Mouse (Mus musculus): ENCODE measurements around the gene Mypn. TPM values are rescaled to one million over a fixed set of nuclear protein-coding genes. Genes with fewer than 3 reads are reported as not detected.

The Mypn gene
- polyA plus RNA-seq, 1 experiment from 2014 or later, result 0.10 TPM

GRCm38 (mm10) chr10:63240868-63241271 lies 37.1 kb upstream of the Mypn start:
- no peaks in the 10 kb centered on the region for H3K9me3 ChIP-seq (replicated peaks; ENCODE audit: control insufficient read depth, low read length)
- DNase-seq (ENCODE audit: low spot score) (no peak), ATAC-seq (no peak)
- H3K4me3 ChIP-seq (ENCODE audit: low read depth, low read length), result no peak overlapping the region
- no peak overlapping the region for H3K9ac ChIP-seq (ENCODE audit: low read length)
- no peak overlapping the region for H3K4me2 ChIP-seq (ENCODE audit: low read length)
- no peaks in the 10 kb centered on the region for H3K27me3 ChIP-seq (replicated peaks; ENCODE audit: control insufficient read depth, insufficient read depth, low read length)
- H3K4me1 ChIP-seq (ENCODE audit: control insufficient read depth, insufficient read depth, low read length), result peaks cover 12% of the 10 kb centered on the region
- 0 out of 2 replicates have a peak, but pooled peaks cover 3% of the 10 kb centered on the region for H3K36me3 ChIP-seq (ENCODE audit: control insufficient read depth, insufficient read depth, low read length)
- 77% methylated on average over 2 of the region's 2 CpGs for WGBS
- H3K27ac ChIP-seq (ENCODE audit: low read depth, low read length), result no peak overlapping the region

GRCm38 (mm10) chr10:63239848-63240247 lies 36.1 kb upstream of the Mypn start:
- no peak overlapping the region for H3K4me2 ChIP-seq (ENCODE audit: low read length)
- no peaks in the 10 kb centered on the region for H3K36me3 ChIP-seq (ENCODE audit: control insufficient read depth, insufficient read depth, low read length)
- peaks cover 8% of the 10 kb centered on the region for H3K4me1 ChIP-seq (ENCODE audit: control insufficient read depth, insufficient read depth, low read length)
- H3K27me3 ChIP-seq (replicated peaks; ENCODE audit: control insufficient read depth, insufficient read depth, low read length), result no peaks in the 10 kb centered on the region
- H3K9me3 ChIP-seq (replicated peaks; ENCODE audit: control insufficient read depth, low read length), result no peaks in the 10 kb centered on the region
- H3K27ac ChIP-seq (ENCODE audit: low read depth, low read length), result no peak overlapping the region
- no peak overlapping the region for H3K4me3 ChIP-seq (ENCODE audit: low read depth, low read length)
- H3K9ac ChIP-seq (ENCODE audit: low read length), result no peak overlapping the region
- WGBS, result 79% methylated on average over 2 of the region's 2 CpGs
- ATAC-seq (no peak), DNase-seq (ENCODE audit: low spot score) (no peak)

GRCm38 (mm10) chr10:63238090-63238489 lies 34.3 kb upstream of the Mypn start:
- H3K9ac ChIP-seq (ENCODE audit: low read length), result no peak overlapping the region
- H3K9me3 ChIP-seq (replicated peaks; ENCODE audit: control insufficient read depth, low read length), result no peaks in the 10 kb centered on the region
- DNase-seq (ENCODE audit: low spot score) (no peak), ATAC-seq (no peak)
- no peaks in the 10 kb centered on the region for H3K36me3 ChIP-seq (ENCODE audit: control insufficient read depth, insufficient read depth, low read length)
- H3K4me2 ChIP-seq (ENCODE audit: low read length), result no peak overlapping the region
- 83% methylated on average over 4 of the region's 4 CpGs for WGBS
- H3K4me3 ChIP-seq (ENCODE audit: low read depth, low read length), result no peak overlapping the region
- no peak overlapping the region for H3K27ac ChIP-seq (ENCODE audit: low read depth, low read length)
- peaks cover 6% of the 10 kb centered on the region; the same call in 1 of the 2 replicates for H3K4me1 ChIP-seq (ENCODE audit: control insufficient read depth, insufficient read depth, low read length)
- no peaks in the 10 kb centered on the region for H3K27me3 ChIP-seq (replicated peaks; ENCODE audit: control insufficient read depth, insufficient read depth, low read length)

GRCm38 (mm10) chr10:63237206-63237605 lies 33.5 kb upstream of the Mypn start:
- no peaks in the 10 kb centered on the region for H3K27me3 ChIP-seq (replicated peaks; ENCODE audit: control insufficient read depth, insufficient read depth, low read length)
- H3K4me1 ChIP-seq (ENCODE audit: control insufficient read depth, insufficient read depth, low read length), result no peaks in the 10 kb centered on the region
- H3K4me3 ChIP-seq (ENCODE audit: low read depth, low read length), result no peak overlapping the region
- no peak overlapping the region for H3K4me2 ChIP-seq (ENCODE audit: low read length)
- H3K36me3 ChIP-seq (ENCODE audit: control insufficient read depth, insufficient read depth, low read length), result no peaks in the 10 kb centered on the region
- 51% methylated on average over 2 of the region's 2 CpGs for WGBS
- ATAC-seq, result no peak
- no peak for DNase-seq (ENCODE audit: low spot score)
- H3K9me3 ChIP-seq (replicated peaks; ENCODE audit: control insufficient read depth, low read length), result no peaks in the 10 kb centered on the region
- H3K9ac ChIP-seq (ENCODE audit: low read length), result no peak overlapping the region
- no peak overlapping the region for H3K27ac ChIP-seq (ENCODE audit: low read depth, low read length)

- H3K27ac ChIP-seq (ENCODE audit: low read depth, low read length), result no peak overlapping the region
- H3K36me3 ChIP-seq (ENCODE audit: control insufficient read depth, insufficient read depth, low read length), result no peaks in the 10 kb centered on the region
- WGBS, result 87% methylated on average over 6 of the region's 6 CpGs
- H3K4me2 ChIP-seq (ENCODE audit: low read length), result no peak overlapping the region
- H3K27me3 ChIP-seq (replicated peaks; ENCODE audit: control insufficient read depth, insufficient read depth, low read length), result no peaks in the 10 kb centered on the region
- H3K4me1 ChIP-seq (ENCODE audit: control insufficient read depth, insufficient read depth, low read length), result no peaks in the 10 kb centered on the region
- ATAC-seq (no peak), DNase-seq (ENCODE audit: low spot score) (no peak)
- H3K4me3 ChIP-seq (ENCODE audit: low read depth, low read length), result no peak overlapping the region
- H3K9me3 ChIP-seq (replicated peaks; ENCODE audit: control insufficient read depth, low read length), result no peaks in the 10 kb centered on the region
- no peak overlapping the region for H3K9ac ChIP-seq (ENCODE audit: low read length)
These were observed 32.9 kb upstream of the Mypn start for GRCm38 (mm10) chr10:63236663-63237062.

- Histone ChIP-seq H3K9me3 (replicated peaks; ENCODE audit: control insufficient read depth, low read length) (no peaks in the 10 kb centered on the region), H3K27ac (ENCODE audit: low read depth, low read length) (no peak overlapping the region), H3K4me3 (ENCODE audit: low read depth, low read length) (no peak overlapping the region), H3K4me1 (ENCODE audit: control insufficient read depth, insufficient read depth, low read length) (no peaks in the 10 kb centered on the region), H3K36me3 (ENCODE audit: control insufficient read depth, insufficient read depth, low read length) (no peaks in the 10 kb centered on the region), H3K9ac (ENCODE audit: low read length) (no peak overlapping the region), H3K4me2 (ENCODE audit: low read length) (no peak overlapping the region), H3K27me3 (replicated peaks; ENCODE audit: control insufficient read depth, insufficient read depth, low read length) (no peaks in the 10 kb centered on the region)
- 85% methylated on average over 8 of the region's 8 CpGs for WGBS
- ATAC-seq, result no peak
- no peak for DNase-seq (ENCODE audit: low spot score)
These were observed 32.1 kb upstream of the Mypn start for GRCm38 (mm10) chr10:63235889-63236288.

- Histone ChIP-seq H3K9me3 (replicated peaks; ENCODE audit: control insufficient read depth, low read length) (no peaks in the 10 kb centered on the region), H3K27ac (ENCODE audit: low read depth, low read length) (no peak overlapping the region), H3K4me1 (ENCODE audit: control insufficient read depth, insufficient read depth, low read length) (no peaks in the 10 kb centered on the region), H3K27me3 (replicated peaks; ENCODE audit: control insufficient read depth, insufficient read depth, low read length) (no peaks in the 10 kb centered on the region), H3K4me2 (ENCODE audit: low read length) (no peak overlapping the region), H3K36me3 (ENCODE audit: control insufficient read depth, insufficient read depth, low read length) (no peaks in the 10 kb centered on the region), H3K9ac (ENCODE audit: low read length) (no peak overlapping the region), H3K4me3 (ENCODE audit: low read depth, low read length) (no peak overlapping the region)
- DNase-seq (ENCODE audit: low spot score) (no peak), ATAC-seq (no peak)
- WGBS, result 86% methylated on average over 5 of the region's 5 CpGs
These were observed 30.4 kb upstream of the Mypn start for GRCm38 (mm10) chr10:63234133-63234532.

- no peak overlapping the region for H3K27ac ChIP-seq (ENCODE audit: low read depth, low read length)
- no peaks in the 10 kb centered on the region for H3K27me3 ChIP-seq (replicated peaks; ENCODE audit: control insufficient read depth, insufficient read depth, low read length)
- DNase-seq (ENCODE audit: low spot score) (no peak), ATAC-seq (no peak)
- H3K36me3 ChIP-seq (ENCODE audit: control insufficient read depth, insufficient read depth, low read length), result no peaks in the 10 kb centered on the region
- no peaks in the 10 kb centered on the region for H3K9me3 ChIP-seq (replicated peaks; ENCODE audit: control insufficient read depth, low read length)
- H3K4me1 ChIP-seq (ENCODE audit: control insufficient read depth, insufficient read depth, low read length), result no peaks in the 10 kb centered on the region
- H3K4me3 ChIP-seq (ENCODE audit: low read depth, low read length), result no peak overlapping the region
- H3K9ac ChIP-seq (ENCODE audit: low read length), result no peak overlapping the region
- H3K4me2 ChIP-seq (ENCODE audit: low read length), result no peak overlapping the region
- WGBS, result 88% methylated on average over 5 of the region's 5 CpGs
These were observed 27.9 kb upstream of the Mypn start for GRCm38 (mm10) chr10:63231630-63232029.

- no peak overlapping the region for H3K4me3 ChIP-seq (ENCODE audit: low read depth, low read length)
- DNase-seq (ENCODE audit: low spot score) (no peak), ATAC-seq (no peak)
- 49% methylated on average over 5 of the region's 5 CpGs for WGBS
- no peak overlapping the region for H3K4me2 ChIP-seq (ENCODE audit: low read length)
- H3K4me1 ChIP-seq (ENCODE audit: control insufficient read depth, insufficient read depth, low read length), result no peaks in the 10 kb centered on the region
- H3K9ac ChIP-seq (ENCODE audit: low read length), result no peak overlapping the region
- no peaks in the 10 kb centered on the region for H3K36me3 ChIP-seq (ENCODE audit: control insufficient read depth, insufficient read depth, low read length)
- H3K27me3 ChIP-seq (replicated peaks; ENCODE audit: control insufficient read depth, insufficient read depth, low read length), result no peaks in the 10 kb centered on the region
- no peaks in the 10 kb centered on the region for H3K9me3 ChIP-seq (replicated peaks; ENCODE audit: control insufficient read depth, low read length)
- no peak overlapping the region for H3K27ac ChIP-seq (ENCODE audit: low read depth, low read length)
These were observed 27.1 kb upstream of the Mypn start for GRCm38 (mm10) chr10:63230854-63231253.

Measured in forebrain, embryonic 14.5 days (tissue).